Mouse (Mus musculus) spleen, adult 2 months (tissue): ENCODE data around the gene Lrrc8c. TPM values are rescaled to one million over a fixed set of nuclear protein-coding genes. Genes with fewer than 3 reads are reported as not detected.
A peak's percentile ranks its signal among the peaks of the same experiment; 100 is the strongest.

Experiments
- DNase-seq, 2 experiments: peaks; one replicate each; pipeline versions ENCODE4 v3.0.0 to v3.0.0-alpha.2; 2012 to 2021; ENCODE audit warnings: low spot score in 2 of 2, low read depth in 1 of 2
- H3K27ac ChIP-seq: fragments of 200-500 bp; 2 replicates; pipeline ENCODE4 v1.5.1; 2012; ENCODE audit warnings: low read length, inconsistent platforms; ENCODE audit not compliant: insufficient read depth
- H3K27me3 ChIP-seq: fragments of 200-500 bp; 2 replicates; pipeline ENCODE4 v1.6.1; 2012; ENCODE audit warnings: mild to moderate bottlenecking, moderate library complexity, low read length, inconsistent platforms; ENCODE audit not compliant: control insufficient read depth, insufficient read depth
- H3K36me3 ChIP-seq: fragments of 200-500 bp; 2 replicates; pipeline ENCODE4 v1.6.1; 2012; ENCODE audit warnings: mild to moderate bottlenecking, low read length, inconsistent platforms; ENCODE audit not compliant: control insufficient read depth, insufficient read depth
- H3K4me1 ChIP-seq: fragments of 200-500 bp; 2 replicates; pipeline ENCODE4 v1.6.1; 2011; ENCODE audit warnings: inconsistent platforms; ENCODE audit not compliant: control insufficient read depth, insufficient read depth, insufficient read length
- H3K4me3 ChIP-seq: fragments of 200-500 bp; 2 replicates; pipeline ENCODE4 v1.5.1; 2011; ENCODE audit warnings: mild to moderate bottlenecking, inconsistent platforms; ENCODE audit not compliant: insufficient read depth, insufficient read length; ENCODE audit errors: extremely low read depth
- CTCF ChIP-seq: fragments of 200-500 bp; IDR thresholded peaks from 2 replicates; pipeline ENCODE4 v1.5.1; 2011; ENCODE audit warnings: mild to moderate bottlenecking, inconsistent platforms; ENCODE audit not compliant: insufficient read depth, insufficient read length, insufficient replicate concordance; ENCODE audit errors: extremely low read depth
- POLR2A ChIP-seq: fragments of 200-500 bp; IDR thresholded peaks from 2 replicates; pipeline ENCODE4 v1.6.1; 2011; ENCODE audit warnings: low read depth, low read length, inconsistent platforms
- WGBS: fragments of 180-500 bp; shearing (Covaris S2); methylation state at CpG from one replicate; pipeline ENCODE4 v1.1.7; 2018; 5-methylcytosine and 5-hydroxymethylcytosine counted together
- polyA plus RNA-seq: library from polyadenylated mRNA; depleted of rRNA; stranded (reverse); fragments of >200 nt; gene quantifications from 2 replicates; pipeline ENCODE4 v1.2.3, GENCODE M21; 2012

The Lrrc8c gene
- polyA plus RNA-seq, 1 experiment, result 33.9 TPM

- H3K27me3 ChIP-seq, result no peaks in the 10 kb centered on the region
- DNase-seq, result no peak
- TF ChIP-seq POLR2A (no peak), CTCF (no peak)
- H3K4me3 ChIP-seq, result no peak overlapping the region
- peaks cover 2% of the 10 kb centered on the region; the same call in 1 of the 2 replicates for H3K36me3 ChIP-seq
- 38% methylated on average over 3 of the region's 3 CpGs for WGBS
- peaks cover 5% of the 10 kb centered on the region for H3K4me1 ChIP-seq
- no peak overlapping the region for H3K27ac ChIP-seq
Measured at GRCm38 (mm10) chr5:105589119-105589518, 69.9 kb downstream of the Lrrc8c start.

GRCm38 (mm10) chr5:105592396-105592795 lies 73.2 kb downstream of the Lrrc8c start:
- Histone ChIP-seq H3K27ac (no peak overlapping the region), H3K27me3 (no peaks in the 10 kb centered on the region), H3K4me3 (no peak overlapping the region), H3K4me1 (peaks cover 3% of the 10 kb centered on the region; the same call in 1 of the 2 replicates), H3K36me3 (peaks cover 2% of the 10 kb centered on the region; the same call in 1 of the 2 replicates)
- WGBS, result 98% methylated on average over 4 of the region's 4 CpGs
- no peak for DNase-seq
- no peak for TF ChIP-seq CTCF
- TF ChIP-seq POLR2A, result no peak

GRCm38 (mm10) chr5:105593630-105594029 lies 74.4 kb downstream of the Lrrc8c start:
- 96% methylated on average over 9 of the region's 9 CpGs for WGBS
- no peak for DNase-seq
- peaks cover 3% of the 10 kb centered on the region; the same call in 1 of the 2 replicates for H3K4me1 ChIP-seq
- H3K36me3 ChIP-seq, result peaks cover 2% of the 10 kb centered on the region; the same call in 1 of the 2 replicates
- no peak overlapping the region for H3K4me3 ChIP-seq
- H3K27me3 ChIP-seq, result no peaks in the 10 kb centered on the region
- no peak overlapping the region for H3K27ac ChIP-seq
- TF ChIP-seq CTCF (no peak), POLR2A (no peak)

- peaks cover 6% of the 10 kb centered on the region; the same call in 1 of the 2 replicates for H3K4me1 ChIP-seq
- H3K4me3 ChIP-seq, result no peak overlapping the region
- H3K36me3 ChIP-seq, result no peaks in the 10 kb centered on the region
- no peak for TF ChIP-seq CTCF
- no peak for TF ChIP-seq POLR2A
- no peaks in the 10 kb centered on the region for H3K27me3 ChIP-seq
- WGBS, result 34% methylated on average over 9 of the region's 9 CpGs
- no peak overlapping the region for H3K27ac ChIP-seq
- peak in 1 of 2 experiments; percentile 45 for DNase-seq
Measured at GRCm38 (mm10) chr5:105598866-105599265, 79.7 kb downstream of the Lrrc8c start.

- H3K27ac ChIP-seq, result peak overlapping the region; percentile 13; the same call in 1 of the 2 replicates
- WGBS, result 59% methylated on average over 4 of the region's 4 CpGs
- H3K36me3 ChIP-seq, result no peaks in the 10 kb centered on the region
- no peak overlapping the region for H3K4me3 ChIP-seq
- no peak for TF ChIP-seq CTCF
- no peak for TF ChIP-seq POLR2A
- no peaks in the 10 kb centered on the region for H3K27me3 ChIP-seq
- no peak for DNase-seq
- H3K4me1 ChIP-seq, result peaks cover 6% of the 10 kb centered on the region; the same call in 1 of the 2 replicates
Measured at GRCm38 (mm10) chr5:105599315-105599714, 80.1 kb downstream of the Lrrc8c start.

GRCm38 (mm10) chr5:105600998-105601397 lies 81.8 kb downstream of the Lrrc8c start:
- Histone ChIP-seq H3K4me1 (peaks cover 6% of the 10 kb centered on the region; the same call in 1 of the 2 replicates), H3K27me3 (no peaks in the 10 kb centered on the region), H3K4me3 (no peak overlapping the region), H3K27ac (no peak overlapping the region), H3K36me3 (no peaks in the 10 kb centered on the region)
- WGBS, result 82% methylated on average over 4 of the region's 5 CpGs
- no peak for DNase-seq
- no peak for TF ChIP-seq CTCF
- TF ChIP-seq POLR2A, result no peak

- Histone ChIP-seq H3K36me3 (peaks cover 8% of the 10 kb centered on the region), H3K4me3 (no peak overlapping the region), H3K27me3 (no peaks in the 10 kb centered on the region), H3K27ac (no peak overlapping the region), H3K4me1 (peaks cover 6% of the 10 kb centered on the region; the same call in 1 of the 2 replicates)
- TF ChIP-seq POLR2A (no peak), CTCF (no peak)
- WGBS, result 89% methylated on average over 9 of the region's 9 CpGs
- no peak for DNase-seq
Measured at GRCm38 (mm10) chr5:105602585-105602984, 83.4 kb downstream of the Lrrc8c start.
